Mouse (Mus musculus): Measurements from ENCODE around the gene Cap1. TPM values are rescaled to one million over a fixed set of nuclear protein-coding genes. Genes with fewer than 3 reads are reported as not detected.

Cap1 gene
- polyA plus RNA-seq, 1 experiment from 2014 or later = 52.2 TPM

DNA sequence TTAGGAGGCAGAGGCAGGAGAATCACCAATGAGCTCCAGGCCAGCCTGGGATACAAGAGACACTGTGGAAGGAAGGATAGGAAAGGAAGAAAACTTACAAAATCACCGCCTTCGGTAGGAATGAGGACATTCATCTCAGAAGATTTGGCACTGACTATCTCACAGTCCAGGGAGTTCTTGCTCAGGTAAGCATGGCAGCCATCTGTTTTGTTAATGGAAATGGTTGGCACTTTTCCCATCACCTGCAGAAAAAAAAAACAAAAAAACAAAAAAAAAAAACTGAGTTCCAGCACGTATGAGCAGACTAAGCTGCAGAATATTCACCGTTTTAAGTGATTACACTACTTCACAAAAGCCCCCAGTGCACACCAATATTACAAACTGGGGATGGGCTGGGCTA is 24.0 kb downstream of the Cap1 start:
- Histone ChIP-seq H3K4me2 (no peak overlapping the region), H3K9me3 (ENCODE audit: control insufficient read depth, low read length) (no peaks in the 10 kb centered on the region), H3K27me3 (replicated peaks; ENCODE audit: control insufficient read depth, insufficient read depth, low read length) (no peaks in the 10 kb centered on the region), H3K36me3 (ENCODE audit: control insufficient read depth, insufficient read depth, low read length) (peaks cover 51% of the 10 kb centered on the region), H3K9ac (ENCODE audit: low read depth, low read length) (no peak overlapping the region), H3K27ac (ENCODE audit: low read depth, low read length) (no peak overlapping the region), H3K4me3 (ENCODE audit: low read depth, low read length) (no peak overlapping the region), H3K4me1 (replicated peaks; ENCODE audit: control insufficient read depth, insufficient read depth, low read length) (no peaks in the 10 kb centered on the region)
- ATAC-seq (replicated peaks; ENCODE audit: low FRiP score) (no peak), DNase-seq (ENCODE audit: low spot score) (no peak)
- 93% methylated on average over 4 of the region's 4 CpGs for WGBS

DNA sequence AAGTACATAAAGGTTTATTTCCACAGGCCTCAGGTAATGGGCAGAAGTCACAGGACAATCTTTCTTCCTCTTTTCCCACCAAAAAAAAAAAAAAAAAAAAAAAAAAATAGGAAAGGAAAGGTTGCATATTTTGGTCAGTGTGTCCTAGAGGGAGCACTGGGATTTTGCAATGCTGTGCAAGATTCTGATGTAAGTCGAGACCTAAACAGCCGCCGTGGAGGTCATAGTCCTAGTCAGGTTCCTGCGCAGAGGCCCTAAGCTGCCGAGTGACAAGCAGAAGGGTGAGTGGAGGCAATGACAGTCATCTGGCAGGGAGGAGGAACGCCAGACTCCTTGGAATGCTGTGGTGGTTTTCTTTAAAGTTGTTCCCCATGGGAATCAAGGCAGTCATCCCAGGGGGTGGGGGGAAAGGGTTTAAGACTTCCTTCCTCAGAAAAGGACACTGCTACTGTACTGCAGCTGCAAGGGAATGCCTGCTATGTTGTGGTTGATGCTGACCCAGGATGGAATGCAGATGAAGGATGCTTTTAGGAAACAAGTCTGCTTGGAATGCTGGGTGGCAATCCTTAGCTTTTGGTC is 26.7 kb downstream of the Cap1 start:
- 64% methylated on average over 6 of the region's 6 CpGs for WGBS
- DNase-seq (ENCODE audit: low spot score) (no peak), ATAC-seq (replicated peaks; ENCODE audit: low FRiP score) (no peak)

DNA sequence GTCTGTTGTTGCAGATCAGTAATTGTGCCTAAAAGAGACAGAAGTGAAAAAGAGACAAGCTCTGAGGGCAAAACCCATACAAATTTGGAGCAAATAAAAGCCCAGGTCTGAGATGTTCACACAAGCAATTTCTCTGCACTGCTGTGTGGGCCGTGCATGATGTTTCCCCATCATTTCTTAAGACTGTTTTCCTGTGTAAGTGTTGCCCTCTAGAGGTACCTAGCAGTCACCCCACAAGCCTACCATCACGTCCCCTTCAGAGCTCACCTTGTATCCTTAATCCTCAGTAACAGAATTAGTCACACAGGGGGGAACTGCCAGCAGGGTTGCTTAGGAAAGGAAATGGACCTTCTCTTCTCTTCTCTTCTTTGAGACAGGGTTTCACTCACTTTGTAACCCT is 27.9 kb downstream of the Cap1 start:
- Histone ChIP-seq H3K9me3 (ENCODE audit: control insufficient read depth, low read length) (no peaks in the 10 kb centered on the region), H3K27ac (ENCODE audit: low read depth, low read length) (no peak overlapping the region), H3K4me2 (no peak overlapping the region), H3K27me3 (replicated peaks; ENCODE audit: control insufficient read depth, insufficient read depth, low read length) (no peaks in the 10 kb centered on the region), H3K9ac (ENCODE audit: low read depth, low read length) (no peak overlapping the region), H3K36me3 (ENCODE audit: control insufficient read depth, insufficient read depth, low read length) (peaks cover 31% of the 10 kb centered on the region), H3K4me1 (replicated peaks; ENCODE audit: control insufficient read depth, insufficient read depth, low read length) (no peaks in the 10 kb centered on the region), H3K4me3 (ENCODE audit: low read depth, low read length) (no peak overlapping the region)
- ATAC-seq (replicated peaks; ENCODE audit: low FRiP score) = no peak
- 60% methylated on average over 2 of the region's 2 CpGs for WGBS
- no peak for DNase-seq (ENCODE audit: low spot score)

More for the DNA sequence above, 26.7 kb downstream of the Cap1 start:
- Histone ChIP-seq H3K4me3 (ENCODE audit: low read depth, low read length) (no peak overlapping the region), H3K27me3 (replicated peaks; ENCODE audit: control insufficient read depth, insufficient read depth, low read length) (no peaks in the 10 kb centered on the region), H3K27ac (ENCODE audit: low read depth, low read length) (no peak overlapping the region), H3K4me1 (replicated peaks; ENCODE audit: control insufficient read depth, insufficient read depth, low read length) (no peaks in the 10 kb centered on the region), H3K9me3 (ENCODE audit: control insufficient read depth, low read length) (no peaks in the 10 kb centered on the region), H3K4me2 (no peak overlapping the region), H3K36me3 (ENCODE audit: control insufficient read depth, insufficient read depth, low read length) (peaks cover 35% of the 10 kb centered on the region), H3K9ac (ENCODE audit: low read depth, low read length) (no peak overlapping the region)

DNA sequence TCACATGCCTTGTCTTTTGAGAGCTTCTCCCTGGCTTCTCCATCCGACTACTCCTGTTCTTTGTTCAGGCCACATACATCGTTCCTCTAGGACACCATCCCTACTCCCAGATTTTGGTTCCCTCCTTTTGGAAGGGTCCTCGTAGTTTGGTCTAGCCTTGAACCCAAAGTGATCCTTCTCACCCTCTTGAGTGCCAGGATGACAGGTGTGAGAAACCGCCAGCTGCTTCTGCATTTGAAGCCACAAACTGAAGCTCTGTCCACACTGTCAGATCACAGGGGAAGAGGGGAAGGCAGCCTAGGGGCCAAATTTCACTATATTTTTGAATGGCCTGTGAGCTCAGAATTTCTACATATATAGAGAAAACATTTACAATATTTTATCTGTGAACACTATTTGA is 31.1 kb downstream of the Cap1 start:
- no peak overlapping the region for H3K27ac ChIP-seq (ENCODE audit: low read depth, low read length)
- ATAC-seq (replicated peaks; ENCODE audit: low FRiP score) (no peak), DNase-seq (ENCODE audit: low spot score) (no peak)
- H3K4me1 ChIP-seq (replicated peaks; ENCODE audit: control insufficient read depth, insufficient read depth, low read length) = no peaks in the 10 kb centered on the region
- H3K36me3 ChIP-seq (ENCODE audit: control insufficient read depth, insufficient read depth, low read length) = peaks cover 15% of the 10 kb centered on the region
- no peak overlapping the region for H3K9ac ChIP-seq (ENCODE audit: low read depth, low read length)
- H3K9me3 ChIP-seq (ENCODE audit: control insufficient read depth, low read length) = no peaks in the 10 kb centered on the region
- H3K4me3 ChIP-seq (ENCODE audit: low read depth, low read length) = no peak overlapping the region
- 86% methylated on average over 4 of the region's 4 CpGs for WGBS
- H3K27me3 ChIP-seq (replicated peaks; ENCODE audit: control insufficient read depth, insufficient read depth, low read length) = no peaks in the 10 kb centered on the region
- H3K4me2 ChIP-seq = no peak overlapping the region

DNA sequence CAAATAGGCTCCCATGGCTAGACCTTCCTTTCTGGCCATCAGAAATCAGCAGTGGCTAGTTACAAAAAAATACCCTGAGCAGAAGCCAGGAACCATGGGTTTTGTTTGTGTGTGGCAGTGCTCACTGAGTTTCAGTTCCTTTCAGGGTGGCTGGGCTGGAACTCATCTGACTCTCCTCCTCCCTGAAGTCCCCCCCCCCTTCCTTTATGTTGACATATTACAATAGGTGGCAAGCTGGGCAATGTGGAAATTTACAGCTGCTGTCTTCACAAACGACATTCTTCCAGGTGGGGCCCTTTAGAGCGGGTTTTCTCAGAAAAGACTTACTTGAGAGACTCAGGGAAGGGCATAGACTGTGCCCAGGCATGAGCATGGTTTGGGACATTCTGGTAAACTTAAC is 32.2 kb downstream of the Cap1 start:
- no peaks in the 10 kb centered on the region for H3K4me1 ChIP-seq (replicated peaks; ENCODE audit: control insufficient read depth, insufficient read depth, low read length)
- DNase-seq (ENCODE audit: low spot score) = no peak
- H3K4me3 ChIP-seq (ENCODE audit: low read depth, low read length) = no peak overlapping the region
- no peak overlapping the region for H3K27ac ChIP-seq (ENCODE audit: low read depth, low read length)
- peaks cover 16% of the 10 kb centered on the region; the same call in 1 of the 2 replicates for H3K36me3 ChIP-seq (ENCODE audit: control insufficient read depth, insufficient read depth, low read length)
- no peak overlapping the region for H3K4me2 ChIP-seq
- H3K9ac ChIP-seq (ENCODE audit: low read depth, low read length) = no peak overlapping the region
- H3K9me3 ChIP-seq (ENCODE audit: control insufficient read depth, low read length) = no peaks in the 10 kb centered on the region
- no peak for ATAC-seq (replicated peaks; ENCODE audit: low FRiP score)
- H3K27me3 ChIP-seq (replicated peaks; ENCODE audit: control insufficient read depth, insufficient read depth, low read length) = no peaks in the 10 kb centered on the region
- 59% methylated on average over 2 of the region's 2 CpGs for WGBS

DNA sequence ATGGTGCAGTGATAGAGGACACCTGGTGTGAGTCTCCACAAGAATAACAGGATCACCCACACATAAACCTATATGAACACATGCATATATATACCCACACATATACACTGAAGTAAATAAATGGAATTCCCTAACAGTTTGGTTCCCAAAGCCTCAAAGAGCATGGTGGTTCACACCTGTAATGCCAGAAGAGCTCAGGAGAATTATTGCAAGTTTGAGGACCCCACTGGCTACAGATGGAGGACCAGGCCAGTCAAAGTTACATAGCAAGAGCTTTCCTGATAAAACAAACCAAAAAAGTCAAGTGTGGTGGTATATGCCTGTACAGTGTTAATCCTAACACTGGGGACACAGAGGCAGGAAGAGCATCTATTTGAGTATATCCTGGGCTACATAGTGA is 34.3 kb downstream of the Cap1 start:
- H3K27me3 ChIP-seq (replicated peaks; ENCODE audit: control insufficient read depth, insufficient read depth, low read length) = no peaks in the 10 kb centered on the region
- H3K27ac ChIP-seq (ENCODE audit: low read depth, low read length) = no peak overlapping the region
- no peak overlapping the region for H3K4me2 ChIP-seq
- H3K9ac ChIP-seq (ENCODE audit: low read depth, low read length) = no peak overlapping the region
- H3K4me3 ChIP-seq (ENCODE audit: low read depth, low read length) = no peak overlapping the region
- ATAC-seq (replicated peaks; ENCODE audit: low FRiP score) (no peak), DNase-seq (ENCODE audit: low spot score) (no peak)
- no peaks in the 10 kb centered on the region for H3K9me3 ChIP-seq (ENCODE audit: control insufficient read depth, low read length)
- no peaks in the 10 kb centered on the region for H3K4me1 ChIP-seq (replicated peaks; ENCODE audit: control insufficient read depth, insufficient read depth, low read length)
- H3K36me3 ChIP-seq (ENCODE audit: control insufficient read depth, insufficient read depth, low read length) = peaks cover 11% of the 10 kb centered on the region; the same call in 1 of the 2 replicates

DNA sequence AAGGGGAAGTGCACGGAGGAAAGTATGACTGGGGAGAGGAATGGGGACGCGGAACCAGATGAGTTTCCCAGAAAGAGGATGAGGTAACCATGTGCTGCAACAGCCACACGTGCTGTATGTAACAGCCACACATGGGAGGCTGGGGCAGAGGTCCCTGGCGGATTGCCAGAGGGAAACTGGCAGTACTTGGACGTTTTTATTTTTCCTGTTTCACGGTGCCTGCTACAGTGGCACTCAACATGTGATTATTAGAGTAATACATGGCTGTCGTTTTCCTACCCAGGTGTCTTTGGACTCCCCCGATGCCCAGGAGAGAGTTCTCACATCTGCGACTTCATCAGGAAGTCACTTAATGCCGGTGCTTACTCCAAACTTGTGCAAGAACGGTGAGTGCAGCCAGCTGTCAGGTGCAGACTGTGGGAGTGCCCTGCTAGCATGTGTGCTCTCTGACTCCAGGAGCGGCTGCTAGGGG is 37.7 kb downstream of the Cap1 start:
- H3K27ac ChIP-seq (ENCODE audit: low read depth, low read length) = no peak overlapping the region
- no peak overlapping the region for H3K4me3 ChIP-seq (ENCODE audit: low read depth, low read length)
- no peaks in the 10 kb centered on the region for H3K9me3 ChIP-seq (ENCODE audit: control insufficient read depth, low read length)
- H3K4me1 ChIP-seq (replicated peaks; ENCODE audit: control insufficient read depth, insufficient read depth, low read length) = no peaks in the 10 kb centered on the region
- no peaks in the 10 kb centered on the region for H3K27me3 ChIP-seq (replicated peaks; ENCODE audit: control insufficient read depth, insufficient read depth, low read length)
- ATAC-seq (replicated peaks; ENCODE audit: low FRiP score) = 0 out of 2 replicates have a peak, but pooled peaks have one; percentile 22
- no peak overlapping the region for H3K9ac ChIP-seq (ENCODE audit: low read depth, low read length)
- no peak overlapping the region for H3K4me2 ChIP-seq
- 70% methylated on average over 13 of the region's 13 CpGs for WGBS
- H3K36me3 ChIP-seq (ENCODE audit: control insufficient read depth, insufficient read depth, low read length) = peaks cover 12% of the 10 kb centered on the region; the same call in 1 of the 2 replicates
- DNase-seq (ENCODE audit: low spot score) = no peak

DNA sequence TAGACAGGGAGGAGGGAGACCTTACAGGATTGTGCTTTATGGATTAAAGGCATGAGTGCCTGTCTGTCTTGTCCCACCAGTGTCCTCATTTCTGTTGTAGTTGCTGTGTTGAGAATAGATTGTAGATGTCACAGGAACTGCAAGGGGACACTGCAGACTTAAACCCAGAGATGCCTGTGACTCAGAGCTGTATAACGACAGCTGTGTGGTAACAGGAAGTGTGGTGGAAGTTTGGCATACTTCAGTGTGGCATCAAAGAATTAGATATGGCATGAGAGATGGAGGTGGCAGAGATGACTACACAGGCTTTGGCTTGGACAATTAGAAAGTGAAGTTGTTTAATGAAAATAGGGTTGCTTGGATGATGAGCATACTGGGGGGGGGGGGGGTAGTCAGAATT is 47.4 kb downstream of the Cap1 start:
- Histone ChIP-seq H3K36me3 (ENCODE audit: control insufficient read depth, insufficient read depth, low read length) (no peaks in the 10 kb centered on the region; the same call in 1 of the 2 replicates), H3K4me2 (no peak overlapping the region), H3K4me3 (ENCODE audit: low read depth, low read length) (no peak overlapping the region), H3K27ac (ENCODE audit: low read depth, low read length) (no peak overlapping the region), H3K9ac (ENCODE audit: low read depth, low read length) (no peak overlapping the region), H3K4me1 (replicated peaks; ENCODE audit: control insufficient read depth, insufficient read depth, low read length) (peaks cover 6% of the 10 kb centered on the region), H3K27me3 (replicated peaks; ENCODE audit: control insufficient read depth, insufficient read depth, low read length) (no peaks in the 10 kb centered on the region), H3K9me3 (ENCODE audit: control insufficient read depth, low read length) (no peaks in the 10 kb centered on the region)
- no peak for DNase-seq (ENCODE audit: low spot score)
- no peak for ATAC-seq (replicated peaks; ENCODE audit: low FRiP score)
- WGBS = 30% methylated on average over 1 of the region's 1 CpGs

DNA sequence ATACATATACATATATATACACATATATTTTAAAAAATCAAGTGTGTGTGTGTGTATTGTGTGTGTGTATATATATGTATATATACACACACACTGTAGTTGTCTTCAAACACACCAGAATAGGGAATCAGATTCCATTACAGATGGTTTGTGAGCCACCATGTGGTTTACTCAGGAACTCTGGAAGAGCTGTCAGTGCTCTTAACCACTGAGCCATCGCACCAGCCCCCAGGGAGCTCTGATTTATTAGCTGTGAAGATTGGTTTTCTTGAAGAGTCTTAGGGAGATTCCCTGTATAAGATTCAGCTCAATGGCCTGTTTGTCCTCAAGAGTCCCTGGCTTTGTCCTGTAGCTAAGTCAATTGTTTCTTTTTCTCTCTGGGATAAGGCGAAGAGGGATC is 47.9 kb downstream of the Cap1 start:
- H3K4me2 ChIP-seq = no peak overlapping the region
- H3K4me1 ChIP-seq (replicated peaks; ENCODE audit: control insufficient read depth, insufficient read depth, low read length) = peaks cover 6% of the 10 kb centered on the region
- no peak overlapping the region for H3K27ac ChIP-seq (ENCODE audit: low read depth, low read length)
- H3K4me3 ChIP-seq (ENCODE audit: low read depth, low read length) = no peak overlapping the region
- H3K9me3 ChIP-seq (ENCODE audit: control insufficient read depth, low read length) = no peaks in the 10 kb centered on the region
- DNase-seq (ENCODE audit: low spot score) (no peak), ATAC-seq (replicated peaks; ENCODE audit: low FRiP score) (no peak)
- WGBS = 85% methylated on average over 2 of the region's 2 CpGs
- H3K9ac ChIP-seq (ENCODE audit: low read depth, low read length) = no peak overlapping the region
- H3K27me3 ChIP-seq (replicated peaks; ENCODE audit: control insufficient read depth, insufficient read depth, low read length) = no peaks in the 10 kb centered on the region
- no peaks in the 10 kb centered on the region; the same call in 1 of the 2 replicates for H3K36me3 ChIP-seq (ENCODE audit: control insufficient read depth, insufficient read depth, low read length)
